ENCODE assay signal across 19 mouse cellular contexts in the genomic region with DNA sequence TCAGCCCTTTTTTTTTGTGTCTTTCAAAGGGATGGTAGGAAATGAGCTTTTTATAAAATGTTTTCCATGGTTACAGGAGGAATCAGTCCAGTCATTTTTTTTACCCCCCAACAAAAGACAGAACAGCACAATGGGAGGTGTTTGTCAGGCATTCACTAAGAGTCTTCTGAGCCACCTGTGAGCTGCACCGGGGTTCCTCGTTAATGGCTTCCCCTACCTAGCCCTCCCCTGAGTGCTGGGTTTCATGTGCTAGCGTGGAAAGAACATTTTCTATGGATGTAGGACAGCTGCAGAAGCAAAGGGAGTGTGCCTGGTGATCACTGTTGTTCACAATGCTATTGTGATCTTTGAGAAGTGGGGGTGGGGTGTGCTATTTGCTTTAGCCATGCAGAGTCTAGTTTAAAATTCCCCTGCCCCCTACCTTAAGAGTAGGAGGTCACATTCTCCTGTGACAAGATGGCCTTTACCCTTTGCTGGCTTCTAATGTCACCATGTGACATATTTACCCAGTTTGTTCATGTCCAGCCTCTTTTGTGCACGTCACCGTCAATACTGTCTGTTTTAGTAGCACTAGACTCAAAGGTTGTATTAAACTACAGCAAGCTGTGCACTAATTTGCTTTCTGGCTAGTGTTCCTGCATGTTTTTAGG. TPM values are rescaled to one million over a fixed set of nuclear protein-coding genes. Genes with fewer than 3 reads are reported as not detected.
DNase-seq lines count a peak whose midpoint lies in the region; ATAC-seq and TF ChIP-seq lines count a peak whose summit lies in the region.
"Had no signal": no experiment of that assay in that cellular context is flagged by ENCODE, and none has a peak within 500 bp of the region (broad histone marks: within the 10 kb centered on the region; RNA-seq: fewer than 3 reads in every experiment).

No protein-coding gene starts in this region.

- 0 out of 2 replicates have a peak overlapping the region, but pooled peaks have one; percentile 20 for H3K27ac ChIP-seq in hindbrain, embryonic 11.5 days (ENCODE audit: low read depth, low read length)
- no peak overlapping the region; the same call in 1 of the 2 replicates for H3K27ac ChIP-seq in hindbrain, postnatal 0 days
- H3K27ac ChIP-seq in liver, embryonic 15.5 days (replicated peaks): 0 out of 2 replicates have a peak overlapping the region, but pooled peaks have one; percentile 29
- H3K27ac ChIP-seq: heart, adult 2 months; kidney, postnatal 0 days; limb, embryonic 13.5 days had no signal

- TF ChIP-seq CTCF in hindbrain, postnatal 0 days (IDR thresholded peaks at IDR 0.05; ENCODE audit: low read depth): no peak

- no peaks in the 10 kb centered on the region for H3K27me3 ChIP-seq in hindbrain, embryonic 11.5 days (ENCODE audit: control insufficient read depth, insufficient read depth, low read length)
- no peaks in the 10 kb centered on the region for H3K27me3 ChIP-seq in hindbrain, postnatal 0 days (ENCODE audit: insufficient read depth, low read length)
- H3K27me3 ChIP-seq in liver, embryonic 15.5 days: no peaks in the 10 kb centered on the region
- H3K27me3 ChIP-seq: limb, embryonic 13.5 days; megakaryocyte, embryonic 14.5 days had no signal

- H3K4me2 ChIP-seq in hindbrain, embryonic 11.5 days (replicated peaks; ENCODE audit: low read depth, low read length): no peak overlapping the region
- H3K4me2 ChIP-seq in hindbrain, postnatal 0 days (ENCODE audit: low read depth, low read length): no peak overlapping the region
- no peak overlapping the region for H3K4me2 ChIP-seq in liver, embryonic 15.5 days
- H3K4me2 ChIP-seq: limb, embryonic 13.5 days had no signal

- 39% methylated on average over 5 of the region's 5 CpGs for WGBS in hindbrain, embryonic 11.5 days
- WGBS in hindbrain, postnatal 0 days: 36% methylated on average over 5 of the region's 5 CpGs
- 73% methylated on average over 5 of the region's 5 CpGs for WGBS in liver, embryonic 15.5 days (ENCODE audit: insufficient replicate concordance)

- peak; percentile 2 for DNase-seq in cerebellum, adult 9-11 months
- DNase-seq in cerebellum, postnatal 4 days (ENCODE audit: low spot score in 2 of 2): no peak
- no peak for DNase-seq in hindbrain, embryonic 11.5 days (ENCODE audit: low spot score)
- no peak for DNase-seq in hindbrain, postnatal 0 days (ENCODE audit: low spot score)
- DNase-seq in R1 (ENCODE audit: low read depth, low spot score): peak; percentile 3
- no peak for DNase-seq in ovary, postnatal 36 days (ENCODE audit: low spot score)
- no peak for DNase-seq in adrenal gland, postnatal 36 days
- DNase-seq: cerebellum, adult 11 months; heart, adult 2 months; kidney, adult 11 months; layer of hippocampus, adult 9-11 months; lung, postnatal 10 days; right cerebral cortex, adult 18-20 months; thymus, adult 2 months had no signal

- no peak overlapping the region for H3K4me3 ChIP-seq in hindbrain, embryonic 11.5 days (ENCODE audit: low read depth, low read length)
- H3K4me3 ChIP-seq in hindbrain, postnatal 0 days (ENCODE audit: low read length): no peak overlapping the region
- no peak overlapping the region for H3K4me3 ChIP-seq in liver, embryonic 15.5 days (replicated peaks)
- H3K4me3 ChIP-seq: heart, adult 2 months; limb, embryonic 13.5 days had no signal

- no peak for ATAC-seq in hindbrain, embryonic 11.5 days (ENCODE audit: low FRiP score)
- ATAC-seq in hindbrain, postnatal 0 days: no peak
- peak; percentile 72; the same call in 1 of the 2 replicates for ATAC-seq in liver, embryonic 15.5 days (ENCODE audit: insufficient read depth)

- H3K9ac ChIP-seq in hindbrain, embryonic 11.5 days (ENCODE audit: low read depth, low read length): no peak overlapping the region
- no peak overlapping the region for H3K9ac ChIP-seq in hindbrain, postnatal 0 days (replicated peaks; ENCODE audit: low read length)
- no peak overlapping the region for H3K9ac ChIP-seq in liver, embryonic 15.5 days
- H3K9ac ChIP-seq: limb, embryonic 13.5 days had no signal

- peaks cover 3% of the 10 kb centered on the region; the same call in 1 of the 2 replicates for H3K4me1 ChIP-seq in hindbrain, embryonic 11.5 days (replicated peaks; ENCODE audit: control insufficient read depth, insufficient read depth, low read length)
- peaks cover 40% of the 10 kb centered on the region for H3K4me1 ChIP-seq in hindbrain, postnatal 0 days (ENCODE audit: insufficient read depth, low read length)
- peaks cover 43% of the 10 kb centered on the region for H3K4me1 ChIP-seq in liver, embryonic 15.5 days (replicated peaks)

- no peaks in the 10 kb centered on the region for H3K36me3 ChIP-seq in hindbrain, embryonic 11.5 days (ENCODE audit: control insufficient read depth, insufficient read depth, low read length)
- H3K36me3 ChIP-seq in hindbrain, postnatal 0 days (ENCODE audit: insufficient read depth, low read length): no peaks in the 10 kb centered on the region
- H3K36me3 ChIP-seq in liver, embryonic 15.5 days (replicated peaks): no peaks in the 10 kb centered on the region
- H3K36me3 ChIP-seq: limb, embryonic 13.5 days had no signal

- H3K9me3 ChIP-seq in hindbrain, embryonic 11.5 days (ENCODE audit: control insufficient read depth, low read length): no peaks in the 10 kb centered on the region
- H3K9me3 ChIP-seq in hindbrain, postnatal 0 days (ENCODE audit: low read length): no peaks in the 10 kb centered on the region
- H3K9me3 ChIP-seq in liver, embryonic 15.5 days (replicated peaks): no peaks in the 10 kb centered on the region
- H3K9me3 ChIP-seq: limb, embryonic 13.5 days; megakaryocyte, embryonic 14.5 days had no signal

RNA-seq across cellular contexts. Expression of a gene that starts 11.2 kb away (rescaled TPM):
- polyA plus RNA-seq in hindbrain, embryonic 11.5 days (2014; fragmentation: Nextera tagmentation; extraction: Ambion mirVana): 51.1 and 53.2 TPM in 2 replicates
- total RNA-seq in hindbrain, postnatal 0 days (2014; rRNA removed): 120 and 121 TPM in 2 replicates
- polyA plus RNA-seq in hindbrain, postnatal 0 days (2015; fragmentation: Nextera tagmentation; extraction: Ambion mirVana): 94.9 and 95.2 TPM in 2 replicates
- polyA plus RNA-seq in liver, embryonic 15.5 days (2015; fragmentation: Nextera tagmentation; extraction: Ambion mirVana): 6.1 and 7.4 TPM in 2 replicates
- total RNA-seq in adrenal gland, postnatal 36 days (2021): 10 to 100 TPM; 44.8 to 69.9 TPM
- total RNA-seq: MEL had no signal

Comparison
In these comparisons a context has a peak if more than half of its experiments do, and no peak if none do; other contexts are left out.
1. DNase-seq: peak in cerebellum, adult 9-11 months (single experiment) and R1 (single experiment); none in cerebellum, postnatal 4 days (0 of 2), hindbrain, embryonic 11.5 days (single experiment), hindbrain, postnatal 0 days (single experiment), ovary, postnatal 36 days (single experiment) and adrenal gland, postnatal 36 days (0 of 2).